In genomic region chr4:109963570-109964279, GRCm38 (mm10) we compare ENCODE assay signal across 26 mouse cellular contexts. TPM values are rescaled to one million over a fixed set of nuclear protein-coding genes. Genes with fewer than 3 reads are reported as not detected.
"Had no signal": no experiment of that assay in that cellular context is flagged by ENCODE, and none has a peak within 500 bp of the region (broad histone marks: within the 10 kb centered on the region; RNA-seq: fewer than 3 reads in every experiment).

No protein-coding gene starts in this region.

- ATAC-seq: liver, postnatal 0 days; lung, postnatal 0 days; midbrain, embryonic 16.5 days had no signal

- H3K27ac ChIP-seq: limb, embryonic 12.5 days; limb, embryonic 15.5 days; liver, embryonic 14.5 days; macrophage; midbrain, embryonic 12.5 days; neural tube, embryonic 13.5 days; stomach, postnatal 0 days had no signal

- H3K4me2 ChIP-seq: limb, embryonic 12.5 days; limb, embryonic 15.5 days; liver, embryonic 11.5 days; lung, embryonic 14.5 days; midbrain, embryonic 12.5 days; neural tube, embryonic 13.5 days had no signal

- H3K4me3 ChIP-seq: limb, embryonic 12.5 days; limb, embryonic 15.5 days; megakaryocyte, embryonic 14.5 days; midbrain, embryonic 12.5 days; myocyte; neural tube, embryonic 13.5 days had no signal

- DNase-seq: kidney, adult 18-20 months; kidney, adult 9 months; kidney, postnatal 14 days; kidney, postnatal 4 days; left cerebral cortex, postnatal 4 days; liver, postnatal 0 days; lung, embryonic 14.5 days; right cerebral cortex, adult 18-20 months; right cerebral cortex, postnatal 14 days; right cerebral cortex, postnatal 4 days; thymus, adult 18-20 months; thymus, postnatal 36 days had no signal

- H3K9ac ChIP-seq: limb, embryonic 12.5 days; limb, embryonic 15.5 days; liver, embryonic 14.5 days; liver, postnatal 0 days; lung, embryonic 14.5 days; midbrain, embryonic 12.5 days; neural tube, embryonic 13.5 days had no signal

- H3K27me3 ChIP-seq: limb, embryonic 12.5 days; limb, embryonic 15.5 days; megakaryocyte, embryonic 14.5 days; midbrain, embryonic 12.5 days had no signal

- H3K4me1 ChIP-seq: limb, embryonic 15.5 days; midbrain, embryonic 12.5 days; neural tube, embryonic 13.5 days had no signal

- H3K9me3 ChIP-seq: limb, embryonic 12.5 days; limb, embryonic 15.5 days; megakaryocyte, embryonic 14.5 days; midbrain, embryonic 12.5 days; neural tube, embryonic 13.5 days had no signal

RNA-seq across cellular contexts. Expression of gene Dmrta2, which starts 14.1 kb away (rescaled TPM):
- total RNA-seq: monocyte, adult 5-6 weeks; neutrophil, adult 5-6 weeks had no signal
- polyA plus RNA-seq: liver, postnatal 0 days; lung, postnatal 0 days; stomach, postnatal 0 days had no signal
